Mouse (Mus musculus) hematopoietic multipotent progenitor cell, adult 10-12 weeks (in vitro differentiated cells): ENCODE data around the gene Cisd1. TPM values are rescaled to one million over a fixed set of nuclear protein-coding genes. Genes with fewer than 3 reads are reported as not detected.

Experiments used
- polyA plus RNA-seq: library from polyadenylated mRNA; stranded (reverse); fragments of >175 nt; gene quantifications from 2 replicates; pipeline ENCODE4 v1.2.3, GENCODE M21; 2012; ENCODE audit warnings: low replicate concordance

Gene Cisd1
- 12.7 and 14.5 TPM in 2 replicates for polyA plus RNA-seq

GRCm38 (mm10) chr10:71344579-71345143 lies at the start of gene Cisd1:
TSS of gene Cisd1 (minus strand) at chr10:71344954.

GRCm38 (mm10) chr10:71347509-71347949 lies 2.8 kb upstream of the Cisd1 start, which contains the start of gene Ipmk:
TSS of gene Ipmk (plus strand) at chr10:71347763.

GRCm38 (mm10) chr10:71285126-71285580 lies 59.6 kb downstream of the Cisd1 start, which contains the start of gene Ube2d1:
TSS of gene Ube2d1 (minus strand) at chr10:71285262.

Other genes with a start within 250 kb of the Cisd1 start
- gene Bicc1, start 185.3 kb downstream of the Cisd1 start, polyA plus RNA-seq = 0.06 TPM in 1 of 2 replicates, not detected in the other
- gene Tfam, start 106.7 kb downstream of the Cisd1 start, polyA plus RNA-seq = 6.2 and 10.3 TPM in 2 replicates
- 22.4 and 32.5 TPM in 2 replicates for gene Ube2d1, start 59.7 kb downstream of the Cisd1 start, polyA plus RNA-seq
- 6.4 and 36.6 TPM in 2 replicates for gene Ipmk, start 2.8 kb upstream of the Cisd1 start, polyA plus RNA-seq